Mouse (Mus musculus): ENCODE data around the gene Cdca8.

DNA sequence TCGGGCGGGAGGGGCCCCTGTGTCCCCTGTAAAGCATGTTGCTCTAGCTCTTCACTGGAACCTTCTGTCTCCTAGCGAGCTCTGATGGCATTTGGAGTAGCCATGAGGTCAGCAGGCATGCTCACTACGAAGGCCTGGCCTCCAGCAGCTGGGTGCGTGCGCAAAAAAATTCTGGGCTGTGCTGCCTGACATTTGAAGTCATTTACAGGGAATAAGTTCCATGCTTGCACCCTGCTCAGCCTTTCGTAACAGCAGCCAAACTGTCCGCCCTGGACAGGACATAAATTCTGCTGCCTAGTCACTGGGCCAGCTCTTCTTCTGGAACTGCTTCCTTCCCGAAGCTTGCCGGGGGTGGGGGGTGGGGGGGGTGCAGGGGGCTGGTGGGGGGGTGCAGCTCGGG lies 20.0 kb upstream of the Cdca8 start:
- TF ChIP-seq GATA1 (IDR thresholded peaks at IDR 0.05; ENCODE audit: borderline replicate concordance, low read length) (no peak), FLI1 (IDR thresholded peaks at IDR 0.05; ENCODE audit: low read length) (no peak)

Measured in megakaryocyte, embryonic 14.5 days (primary cell).